Mouse (Mus musculus) kidney, embryonic 14.5 days (tissue): ENCODE measurements around the gene Il19. TPM values are rescaled to one million over a fixed set of nuclear protein-coding genes. Genes with fewer than 3 reads are reported as not detected.
A peak's percentile ranks its signal among the peaks of the same experiment; 100 is the strongest.

ENCODE experiments used
- ATAC-seq: fragments of 200-750 bp; cut with Nextera tagmentation; 2 replicates; pipeline ENCODE4 v1.8.0; 2017; ENCODE audit warnings: moderate number of reproducible peaks, mild to moderate bottlenecking, moderate TSS enrichment, moderate library complexity; ENCODE audit not compliant: low FRiP score, low TSS enrichment
- H3K27ac ChIP-seq: fragments of 300-500 bp; sonication (generic); 2 replicates; pipeline ENCODE4 v1.5.1; 2014; ENCODE audit warnings: low read depth, mild to moderate bottlenecking, low read length, moderate library complexity, mixed read lengths
- H3K27me3 ChIP-seq: fragments of 300-500 bp; sonication (generic); 2 replicates; pipeline ENCODE4 v1.6.1; 2014; ENCODE audit warnings: mild to moderate bottlenecking, low read length; ENCODE audit not compliant: control insufficient read depth, insufficient read depth
- H3K36me3 ChIP-seq: fragments of 300-500 bp; sonication (generic); 2 replicates; pipeline ENCODE4 v1.6.1; 2014; ENCODE audit warnings: low read length, mixed read lengths; ENCODE audit not compliant: control insufficient read depth, insufficient read depth
- H3K4me1 ChIP-seq: fragments of 300-500 bp; sonication (generic); 2 replicates; pipeline ENCODE4 v1.6.1; 2014; ENCODE audit warnings: low read length, mixed read lengths; ENCODE audit not compliant: control insufficient read depth, insufficient read depth
- H3K4me2 ChIP-seq: fragments of 300-500 bp; sonication (generic); replicated peaks from 2 replicates; pipeline ENCODE4 v1.6.1; 2014; ENCODE audit warnings: low read depth, mild to moderate bottlenecking, low read length
- H3K4me3 ChIP-seq: fragments of 300-500 bp; sonication (generic); 2 replicates; pipeline ENCODE4 v1.5.1; 2014; ENCODE audit warnings: mild to moderate bottlenecking, low read length
- H3K9ac ChIP-seq: fragments of 300-500 bp; sonication (generic); 2 replicates; pipeline ENCODE4 v1.6.1; 2014; ENCODE audit warnings: low read depth, mild to moderate bottlenecking, low read length, moderate library complexity
- H3K9me3 ChIP-seq: fragments of 300-500 bp; sonication (generic); 2 replicates; pipeline ENCODE4 v1.6.1; 2016; ENCODE audit warnings: low read length; ENCODE audit not compliant: control insufficient read depth
- WGBS: fragments of 180-500 bp; shearing (Covaris S2); extraction: QIAGEN DNeasy Blood & Tissue Kit; methylation state at CpG from one replicate; pipeline ENCODE4 v1.1.7; 2014; 5-methylcytosine and 5-hydroxymethylcytosine counted together
- polyA plus RNA-seq: library from polyadenylated mRNA; unstranded; fragments of >200 nt; fragmentation: Nextera tagmentation; extraction: Ambion mirVana; gene quantifications from 2 replicates; pipeline ENCODE4 v1.2.1, GENCODE M21; 2014

Gene Il19
- polyA plus RNA-seq = 0.28 and 0.44 TPM in 2 replicates

DNA sequence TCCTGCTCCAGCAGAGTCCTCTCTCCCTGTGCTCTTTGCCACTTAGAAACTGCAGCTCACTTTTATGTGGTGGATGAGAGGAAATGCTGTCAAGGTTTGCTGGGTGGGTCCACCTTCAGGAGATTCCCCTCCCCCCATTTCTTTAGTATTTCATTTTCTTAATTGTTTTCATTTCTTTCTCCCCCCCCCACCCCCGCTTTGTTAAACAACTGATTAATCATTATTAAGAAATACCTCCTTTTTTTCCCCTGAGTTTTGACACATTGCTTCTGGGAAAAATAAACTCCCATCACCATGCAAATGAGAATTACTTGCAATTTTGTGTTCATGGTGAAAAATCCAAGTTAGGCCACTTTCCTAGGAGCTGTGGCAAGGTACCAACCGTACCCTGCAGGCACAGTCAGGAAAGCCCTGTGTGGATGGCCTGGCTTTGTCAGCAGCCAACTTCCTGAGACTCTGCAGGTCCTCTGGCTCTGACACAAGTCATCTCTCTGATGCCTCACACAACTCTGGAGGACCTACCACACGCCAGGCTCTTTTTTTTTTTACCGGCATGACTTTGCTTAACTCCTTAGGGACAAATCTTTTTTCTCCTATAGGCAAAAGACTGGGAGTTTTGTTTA is at the start of gene Il19:
Il19 (minus strand) TSS at position 51 of the 623 bp plus-strand sequence.
- Histone ChIP-seq H3K27ac (no peak within 1 kb of the TSS), H3K4me3 (no peak within 1 kb of the TSS), H3K9ac (no peak within 1 kb of the TSS), H3K9me3 (no peaks in the 10 kb centered on the region), H3K4me1 (0 out of 2 replicates have a peak, but pooled peaks cover 6% of the 10 kb centered on the region), H3K36me3 (no peaks in the 10 kb centered on the region), H3K4me2 (no peak within 1 kb of the TSS), H3K27me3 (no peaks in the 10 kb centered on the region)
- no peak for ATAC-seq
- 65% methylated on average over 4 of the region's 4 CpGs for WGBS

DNA sequence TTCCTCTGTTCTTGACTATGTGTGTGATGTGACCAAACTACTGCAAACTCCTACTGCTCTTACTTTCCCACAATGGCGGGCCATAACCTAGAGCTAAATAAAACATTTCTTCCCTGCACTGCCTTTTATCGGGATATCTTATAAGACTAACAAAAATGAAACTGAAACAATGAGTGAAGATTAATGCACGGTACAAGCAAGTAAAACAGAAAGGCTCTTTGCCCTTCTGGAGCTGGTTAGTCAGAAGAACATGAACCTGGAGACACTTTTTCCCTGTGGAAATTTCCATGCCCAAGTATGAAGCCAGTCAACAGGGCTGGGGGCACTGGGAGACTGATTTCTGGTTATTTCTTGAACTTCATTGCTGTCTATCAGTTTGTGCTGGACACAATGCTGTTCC is 49.4 kb upstream of the Il19 start:
- WGBS = 86% methylated on average over 3 of the region's 3 CpGs
- ATAC-seq = no peak

DNA sequence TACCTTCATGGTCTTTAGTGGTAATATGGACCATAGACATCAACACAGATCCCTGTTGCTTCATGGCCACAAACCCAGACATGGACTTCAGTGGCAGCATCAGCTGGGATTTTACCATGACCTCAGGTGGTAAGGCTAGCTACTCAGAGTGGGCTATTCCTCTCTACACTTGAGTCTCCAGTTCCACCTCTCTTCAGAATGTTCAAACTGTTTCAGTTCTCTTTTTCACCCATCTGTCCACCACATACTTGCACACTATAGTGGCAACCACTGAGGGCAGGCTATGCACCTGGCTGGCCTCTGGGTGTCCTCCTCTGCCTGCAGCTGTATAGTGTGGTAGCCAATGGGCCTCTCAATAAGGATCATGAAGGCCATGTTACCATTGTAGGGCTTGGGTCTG is 47.5 kb upstream of the Il19 start:
- no peak for ATAC-seq
- Histone ChIP-seq H3K9me3 (no peaks in the 10 kb centered on the region), H3K36me3 (no peaks in the 10 kb centered on the region), H3K4me3 (no peak overlapping the region), H3K27ac (no peak overlapping the region), H3K27me3 (no peaks in the 10 kb centered on the region), H3K9ac (no peak overlapping the region), H3K4me2 (no peak overlapping the region), H3K4me1 (no peaks in the 10 kb centered on the region)

More for the DNA sequence above, 49.4 kb upstream of the Il19 start:
- Histone ChIP-seq H3K4me2 (no peak overlapping the region), H3K4me1 (no peaks in the 10 kb centered on the region), H3K27ac (no peak overlapping the region), H3K4me3 (no peak overlapping the region), H3K9ac (no peak overlapping the region), H3K9me3 (no peaks in the 10 kb centered on the region), H3K36me3 (no peaks in the 10 kb centered on the region), H3K27me3 (no peaks in the 10 kb centered on the region)

DNA sequence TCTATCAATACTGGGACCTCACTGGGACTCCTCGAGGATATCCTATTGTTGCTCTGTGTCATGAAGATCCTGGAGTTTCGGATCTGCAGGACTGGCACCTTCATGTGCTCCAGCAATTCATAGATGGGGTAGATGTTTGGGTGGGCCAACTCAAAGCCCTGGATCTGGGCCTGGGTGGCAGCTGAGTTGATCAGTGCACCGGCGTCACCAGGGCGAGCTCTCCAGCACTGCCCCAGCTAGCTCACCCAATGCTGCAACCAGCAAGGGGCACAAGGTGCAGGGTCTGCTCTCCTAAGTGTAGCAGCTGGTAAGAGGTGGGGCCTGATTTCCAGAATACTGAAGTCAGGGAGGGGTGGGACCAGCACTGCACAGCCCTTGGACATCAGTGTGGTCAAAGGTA is 47.1 kb upstream of the Il19 start:
- Histone ChIP-seq H3K4me3 (no peak overlapping the region), H3K36me3 (no peaks in the 10 kb centered on the region), H3K9me3 (no peaks in the 10 kb centered on the region), H3K27me3 (no peaks in the 10 kb centered on the region), H3K27ac (no peak overlapping the region), H3K4me2 (no peak overlapping the region), H3K9ac (no peak overlapping the region), H3K4me1 (no peaks in the 10 kb centered on the region)
- no peak for ATAC-seq
- 90% methylated on average over 5 of the region's 5 CpGs for WGBS

DNA sequence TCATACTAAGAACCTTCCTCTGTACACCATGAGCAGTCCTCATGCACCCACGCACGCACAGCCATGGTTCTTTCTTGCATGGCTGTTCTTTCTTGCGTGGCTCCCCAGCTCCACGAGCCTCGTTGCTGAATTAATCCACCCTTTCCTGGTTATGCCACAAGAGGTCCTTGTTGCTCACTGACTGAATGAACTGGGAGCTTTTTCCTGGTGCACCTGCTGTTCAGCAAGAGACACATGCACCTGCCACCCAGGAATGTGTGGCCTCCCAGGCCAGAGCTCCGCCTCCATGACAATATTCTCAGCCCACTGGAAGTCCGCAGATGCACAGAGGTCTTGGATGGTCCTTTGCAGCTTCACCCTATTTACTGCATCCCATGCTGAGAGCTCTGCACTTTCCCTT is 44.5 kb upstream of the Il19 start:
- ATAC-seq = no peak

DNA sequence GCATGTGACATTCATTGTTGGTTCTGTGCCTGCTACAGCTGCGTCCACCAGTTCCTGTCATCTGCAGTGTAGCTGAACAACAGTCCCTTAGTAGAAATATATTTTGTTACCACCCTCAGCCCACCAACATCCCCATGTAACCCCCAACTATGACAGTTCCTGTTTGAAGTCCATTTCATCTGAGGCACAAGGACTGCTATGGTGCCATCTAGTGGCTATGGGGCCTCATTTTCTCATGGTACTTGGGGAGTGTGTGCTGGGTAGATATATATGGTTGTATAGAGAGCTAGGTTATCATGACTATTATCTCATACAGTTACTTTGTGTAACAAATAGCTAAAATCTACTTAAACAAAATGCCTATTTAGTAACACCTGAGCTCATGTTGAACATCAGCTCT is 39.5 kb upstream of the Il19 start:
- H3K4me1 ChIP-seq = no peaks in the 10 kb centered on the region
- H3K4me2 ChIP-seq = no peak overlapping the region
- no peak overlapping the region for H3K4me3 ChIP-seq
- WGBS = 55% methylated on average over 1 of the region's 1 CpGs
- no peaks in the 10 kb centered on the region for H3K36me3 ChIP-seq
- ATAC-seq = no peak
- no peak overlapping the region for H3K27ac ChIP-seq
- no peaks in the 10 kb centered on the region for H3K9me3 ChIP-seq
- H3K9ac ChIP-seq = no peak overlapping the region
- no peaks in the 10 kb centered on the region for H3K27me3 ChIP-seq

More for the DNA sequence above, 44.5 kb upstream of the Il19 start:
- Histone ChIP-seq H3K4me2 (no peak overlapping the region), H3K9me3 (no peaks in the 10 kb centered on the region), H3K4me1 (no peaks in the 10 kb centered on the region), H3K9ac (no peak overlapping the region), H3K36me3 (no peaks in the 10 kb centered on the region), H3K27me3 (no peaks in the 10 kb centered on the region), H3K27ac (no peak overlapping the region), H3K4me3 (no peak overlapping the region)
- 61% methylated on average over 7 of the region's 7 CpGs for WGBS

DNA sequence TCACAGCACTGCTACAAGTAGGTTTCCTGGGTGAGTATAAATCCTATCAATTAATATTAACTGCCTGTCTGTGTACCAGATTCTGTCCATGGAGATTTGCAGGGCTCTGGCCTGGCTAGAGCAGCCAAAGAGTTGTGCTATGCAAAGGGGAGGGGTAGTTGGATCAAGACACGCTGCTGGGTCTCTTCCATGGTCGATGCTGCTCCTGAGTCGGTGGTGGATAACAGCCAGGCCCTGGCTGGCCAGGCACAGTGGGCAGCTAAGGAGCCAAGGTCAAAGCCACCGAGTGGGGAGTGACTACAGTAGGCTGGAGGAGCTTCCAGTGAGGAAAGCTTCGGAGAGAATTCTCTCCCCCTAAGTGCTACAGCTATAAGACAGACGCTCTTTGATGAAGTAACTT is 24.0 kb upstream of the Il19 start:
- H3K4me2 ChIP-seq = no peak overlapping the region
- WGBS = 84% methylated on average over 6 of the region's 6 CpGs

DNA sequence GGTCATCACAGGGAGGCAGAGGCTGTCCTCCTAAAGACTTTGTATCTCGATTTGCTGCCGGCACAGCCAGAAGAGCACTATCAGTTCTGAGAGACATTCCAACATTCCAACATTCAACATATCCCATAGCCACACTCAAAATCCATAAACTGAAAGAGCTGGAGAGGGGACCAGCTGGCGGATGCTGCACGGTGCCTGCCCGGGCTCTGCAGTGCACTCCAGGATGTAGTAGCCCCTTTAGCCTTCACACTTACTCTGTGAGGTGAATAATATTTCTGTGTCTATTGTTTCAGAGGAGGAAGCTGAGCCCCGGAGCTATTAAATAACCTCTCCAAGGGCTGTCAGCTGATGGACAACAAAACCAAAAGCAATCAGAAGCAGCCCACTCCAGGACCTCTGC is 7.0 kb upstream of the Il19 start:
- 42% methylated on average over 6 of the region's 6 CpGs for WGBS
- no peak overlapping the region for H3K27ac ChIP-seq
- ATAC-seq = 0 out of 2 replicates have a peak, but pooled peaks have one; percentile 52

More for the DNA sequence above, 24.0 kb upstream of the Il19 start:
- H3K4me3 ChIP-seq = no peak overlapping the region
- no peaks in the 10 kb centered on the region for H3K9me3 ChIP-seq
- ATAC-seq = no peak
- H3K36me3 ChIP-seq = no peaks in the 10 kb centered on the region
- H3K9ac ChIP-seq = no peak overlapping the region
- no peaks in the 10 kb centered on the region for H3K27me3 ChIP-seq
- no peaks in the 10 kb centered on the region for H3K4me1 ChIP-seq
- no peak overlapping the region for H3K27ac ChIP-seq

DNA sequence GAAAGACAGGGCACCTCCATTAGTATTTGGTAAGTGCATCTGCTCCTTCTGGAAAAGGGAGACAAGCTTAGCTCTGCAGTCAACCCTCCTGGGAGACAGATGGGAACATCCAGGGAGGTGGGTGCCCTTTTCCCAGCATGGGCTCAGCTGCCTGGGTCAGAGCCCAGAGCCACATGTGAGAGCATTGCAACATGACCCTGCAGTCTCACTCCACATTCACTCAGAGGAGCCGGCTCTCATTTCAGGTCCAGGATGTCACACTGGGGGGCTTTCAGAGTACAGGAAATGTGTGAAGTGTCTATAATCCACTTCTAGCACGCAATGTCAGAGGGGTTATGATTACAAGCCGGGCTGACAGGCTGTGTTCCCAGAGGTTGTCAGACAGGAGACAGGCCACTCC is 1.9 kb upstream of the Il19 start:
- WGBS = 25% methylated on average over 3 of the region's 3 CpGs
- no peak overlapping the region for H3K27ac ChIP-seq
- no peaks in the 10 kb centered on the region for H3K36me3 ChIP-seq

More for the DNA sequence above, 7.0 kb upstream of the Il19 start:
- Histone ChIP-seq H3K36me3 (no peaks in the 10 kb centered on the region), H3K9me3 (no peaks in the 10 kb centered on the region), H3K4me2 (no peak overlapping the region), H3K4me3 (no peak overlapping the region), H3K27me3 (no peaks in the 10 kb centered on the region), H3K9ac (no peak overlapping the region), H3K4me1 (0 out of 2 replicates have a peak, but pooled peaks cover 3% of the 10 kb centered on the region)

More for the DNA sequence above, 1.9 kb upstream of the Il19 start:
- no peak for ATAC-seq
- no peak overlapping the region for H3K9ac ChIP-seq
- no peaks in the 10 kb centered on the region for H3K9me3 ChIP-seq
- H3K27me3 ChIP-seq = no peaks in the 10 kb centered on the region
- no peak overlapping the region for H3K4me2 ChIP-seq
- 0 out of 2 replicates have a peak, but pooled peaks cover 6% of the 10 kb centered on the region for H3K4me1 ChIP-seq
- no peak overlapping the region for H3K4me3 ChIP-seq
